Mouse (Mus musculus) midbrain, embryonic 11.5 days (tissue): ENCODE measurements around the gene Arfip2. TPM values are rescaled to one million over a fixed set of nuclear protein-coding genes. Genes with fewer than 3 reads are reported as not detected.

Experiments used
- ATAC-seq: fragments of 200-750 bp; cut with Nextera tagmentation; 2 replicates; pipeline ENCODE4 v1.8.0; 2017; ENCODE audit warnings: moderate TSS enrichment, moderate library complexity; ENCODE audit not compliant: low FRiP score
- DNase-seq: peaks from one replicate; pipeline ENCODE4 v3.0.0; 2015; ENCODE audit warnings: low spot score; ENCODE audit errors: missing footprints
- H3K27ac ChIP-seq: fragments of 300-500 bp; sonication (generic); 2 replicates; pipeline ENCODE4 v1.5.1; 2014; ENCODE audit warnings: low read depth, low read length
- H3K27me3 ChIP-seq: fragments of 300-500 bp; sonication (generic); 2 replicates; pipeline ENCODE4 v1.6.1; 2014; ENCODE audit warnings: mild to moderate bottlenecking, low read length, moderate library complexity, mixed read lengths; ENCODE audit not compliant: control insufficient read depth, insufficient read depth
- H3K36me3 ChIP-seq: fragments of 300-500 bp; sonication (generic); 2 replicates; pipeline ENCODE4 v1.6.1; 2014; ENCODE audit warnings: mild to moderate bottlenecking, low read length, moderate library complexity, mixed read lengths; ENCODE audit not compliant: control insufficient read depth, insufficient read depth
- H3K4me1 ChIP-seq: fragments of 300-500 bp; sonication (generic); 2 replicates; pipeline ENCODE4 v1.6.1; 2014; ENCODE audit warnings: low read length; ENCODE audit not compliant: control insufficient read depth, insufficient read depth
- H3K4me2 ChIP-seq: fragments of 300-500 bp; sonication (generic); 2 replicates; pipeline ENCODE4 v1.6.1; 2014; ENCODE audit warnings: mild to moderate bottlenecking, moderate library complexity
- H3K4me3 ChIP-seq: fragments of 300-500 bp; sonication (generic); 2 replicates; pipeline ENCODE4 v1.5.1; 2014; ENCODE audit warnings: low read depth, low read length
- H3K9ac ChIP-seq: fragments of 300-500 bp; sonication (generic); 2 replicates; pipeline ENCODE4 v1.6.1; 2014; ENCODE audit warnings: low read length
- H3K9me3 ChIP-seq: fragments of 300-500 bp; sonication (generic); 2 replicates; pipeline ENCODE4 v1.6.1; 2016; ENCODE audit warnings: low read length; ENCODE audit not compliant: control insufficient read depth
- WGBS: fragments of 180-500 bp; shearing (Covaris S2); extraction: QIAGEN DNeasy Blood & Tissue Kit; methylation state at CpG from one replicate; pipeline ENCODE4 v1.1.7; 2014; 5-methylcytosine and 5-hydroxymethylcytosine counted together
- polyA plus RNA-seq: library from polyadenylated mRNA; unstranded; fragments of >200 nt; fragmentation: Nextera tagmentation; extraction: Ambion mirVana; gene quantifications from 2 replicates; pipeline ENCODE4 v1.2.1, GENCODE M21; 2014

Arfip2 gene
- polyA plus RNA-seq, 1 experiment from 2014 or later, result 72.9 TPM

DNA sequence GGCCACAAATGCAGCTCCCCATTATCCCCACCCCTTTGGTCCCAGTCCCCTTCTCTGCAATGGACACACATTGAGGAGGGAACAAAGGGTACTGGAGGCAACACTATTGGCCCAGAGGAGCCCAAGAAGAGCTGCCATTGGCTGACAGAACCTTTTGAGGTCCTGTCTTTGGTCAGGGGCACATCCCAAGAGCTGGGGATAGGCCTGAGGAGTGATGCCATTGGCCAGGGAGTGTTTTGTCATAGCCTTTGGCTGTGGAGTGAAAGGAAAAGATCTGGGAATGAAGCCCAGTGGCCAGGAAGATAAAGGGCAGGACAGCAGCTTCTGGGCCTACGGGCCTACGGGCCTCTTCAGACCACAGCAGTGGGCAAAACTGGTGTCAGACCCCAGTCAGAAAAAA lies 4.5 kb downstream of the Arfip2 start:
- DNase-seq (no peak), ATAC-seq (no peak)
- no peak overlapping the region for H3K9ac ChIP-seq
- WGBS, result 90% methylated on average over 2 of the region's 2 CpGs
- H3K27ac ChIP-seq, result no peak overlapping the region
- H3K36me3 ChIP-seq, result peaks cover 6% of the 10 kb centered on the region
- peaks cover 20% of the 10 kb centered on the region for H3K4me1 ChIP-seq
- H3K9me3 ChIP-seq, result no peaks in the 10 kb centered on the region
- no peak overlapping the region for H3K4me3 ChIP-seq
- peaks cover 5% of the 10 kb centered on the region; the same call in 1 of the 2 replicates for H3K27me3 ChIP-seq
- H3K4me2 ChIP-seq, result no peak overlapping the region

DNA sequence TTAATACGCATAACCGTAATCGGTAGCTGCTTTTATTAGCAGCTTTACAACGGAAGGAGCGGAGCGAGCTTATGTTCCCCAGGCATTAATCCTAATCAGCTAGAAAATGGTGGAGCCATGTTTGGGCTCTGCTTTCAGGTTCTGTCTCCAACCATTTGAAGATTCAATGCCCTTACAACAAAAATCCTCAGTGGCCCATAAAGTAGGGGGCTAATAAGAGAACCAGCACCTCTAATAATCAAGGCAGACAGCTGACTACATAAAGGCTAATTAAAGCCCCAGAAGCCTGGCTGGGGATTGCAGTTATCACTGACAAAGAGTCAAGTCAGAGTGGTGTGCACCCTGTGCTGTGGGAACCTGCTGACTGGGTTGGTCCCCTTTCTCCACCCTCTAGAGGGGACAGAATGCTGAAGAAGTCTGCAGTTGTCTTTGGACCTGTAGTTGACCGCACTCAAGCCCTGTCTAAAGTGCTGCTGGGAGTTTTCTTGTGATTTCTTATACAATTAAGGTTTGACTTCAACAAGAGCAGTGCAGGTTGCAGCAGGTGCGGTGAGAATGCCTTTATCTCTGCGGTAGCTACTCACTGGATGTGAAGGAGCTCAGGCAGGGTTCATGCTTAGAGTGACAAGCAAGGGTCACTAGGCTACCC lies 5.8 kb downstream of the Arfip2 start:
- Histone ChIP-seq H3K4me1 (peaks cover 24% of the 10 kb centered on the region), H3K27ac (no peak overlapping the region)
- peak; percentile 83 for DNase-seq

DNA sequence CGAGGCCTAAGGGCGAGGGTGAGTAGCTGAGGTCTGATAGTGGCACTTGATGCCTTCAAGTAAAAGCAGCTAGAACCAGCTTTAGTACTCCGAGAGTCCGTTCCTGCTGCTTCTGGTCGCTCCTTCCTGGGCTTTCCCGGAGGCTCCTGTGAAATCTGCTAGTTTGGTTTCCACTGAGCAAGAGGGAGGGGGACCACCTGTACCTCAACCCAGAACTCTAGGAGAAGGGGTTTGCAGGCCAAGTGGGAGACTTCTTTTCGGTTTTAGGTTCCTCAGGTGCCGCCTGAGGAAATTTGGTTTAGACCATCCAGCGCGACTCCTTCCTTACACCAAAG lies 6.4 kb downstream of the Arfip2 start:
- WGBS, result 7% methylated on average over 10 of the region's 10 CpGs
- Histone ChIP-seq H3K4me2 (peak overlapping the region; percentile 74), H3K4me3 (peak overlapping the region; percentile 86), H3K27ac (no peak overlapping the region), H3K9ac (peak overlapping the region; percentile 85), H3K36me3 (peaks cover 6% of the 10 kb centered on the region), H3K4me1 (peaks cover 28% of the 10 kb centered on the region), H3K27me3 (peaks cover 5% of the 10 kb centered on the region; the same call in 1 of the 2 replicates), H3K9me3 (no peaks in the 10 kb centered on the region)
- ATAC-seq (no peak; the same call in 1 of the 2 replicates), DNase-seq (no peak)

More for the DNA sequence above, 5.8 kb downstream of the Arfip2 start:
- peak overlapping the region; percentile 74 for H3K4me2 ChIP-seq
- no peak for ATAC-seq
- H3K9me3 ChIP-seq, result no peaks in the 10 kb centered on the region
- H3K4me3 ChIP-seq, result 0 out of 2 replicates have a peak overlapping the region, but pooled peaks have one; percentile 86
- H3K27me3 ChIP-seq, result peaks cover 5% of the 10 kb centered on the region; the same call in 1 of the 2 replicates
- WGBS, result 55% methylated on average over 9 of the region's 9 CpGs
- peaks cover 6% of the 10 kb centered on the region for H3K36me3 ChIP-seq
- peak overlapping the region; percentile 85 for H3K9ac ChIP-seq

DNA sequence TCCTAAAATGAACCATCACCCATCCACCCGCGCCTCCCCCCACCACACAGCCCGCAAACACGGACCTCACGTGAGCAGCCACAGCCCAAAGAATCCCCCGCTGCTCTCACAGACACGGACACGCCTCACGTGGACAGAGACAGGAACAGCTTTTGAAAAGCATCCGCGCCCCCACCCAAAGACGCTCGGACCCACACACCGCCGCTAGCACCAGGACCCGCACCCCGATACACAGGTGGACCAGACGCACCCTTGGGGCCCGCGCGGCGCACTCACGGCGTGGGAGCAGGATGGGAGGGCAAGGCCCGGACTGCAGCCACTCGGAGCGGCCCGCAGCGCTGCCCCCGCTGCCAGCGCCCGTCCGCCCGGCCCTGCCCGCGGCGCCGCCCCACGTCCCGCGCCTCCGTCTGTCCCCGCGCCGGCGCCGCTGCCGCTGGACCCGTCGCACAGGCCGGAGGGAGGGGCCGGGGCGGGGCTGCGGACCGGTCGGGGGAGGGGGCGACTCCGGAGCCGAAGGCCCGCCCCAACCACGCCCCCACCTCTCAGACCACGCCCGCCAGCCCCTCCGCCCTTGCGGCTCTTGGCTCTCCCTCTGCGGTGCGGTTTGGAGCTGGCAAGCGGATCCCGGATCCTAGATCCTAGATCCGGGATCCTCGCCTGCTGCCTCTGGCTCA lies 7.0 kb downstream of the Arfip2 start, which contains the start of gene Trim3:
Trim3 (minus strand) TSS at position 445 of the 674 bp plus-strand sequence.
- peak within 1 kb of the TSS; percentile 86 for H3K4me3 ChIP-seq
- WGBS, result 1% methylated on average over 70 of the region's 71 CpGs
- peak within 1 kb of the TSS; percentile 85 for H3K9ac ChIP-seq
- H3K4me2 ChIP-seq, result peak within 1 kb of the TSS; percentile 74
- ATAC-seq, result peak; percentile 91
- peak within 1 kb of the TSS; percentile 30; the same call in 1 of the 2 replicates for H3K27ac ChIP-seq
- H3K36me3 ChIP-seq, result peaks cover 6% of the 10 kb centered on the region
- H3K27me3 ChIP-seq, result peaks cover 5% of the 10 kb centered on the region; the same call in 1 of the 2 replicates
- no peaks in the 10 kb centered on the region for H3K9me3 ChIP-seq
- peak; percentile 99 for DNase-seq
- H3K4me1 ChIP-seq, result peaks cover 31% of the 10 kb centered on the region

DNA sequence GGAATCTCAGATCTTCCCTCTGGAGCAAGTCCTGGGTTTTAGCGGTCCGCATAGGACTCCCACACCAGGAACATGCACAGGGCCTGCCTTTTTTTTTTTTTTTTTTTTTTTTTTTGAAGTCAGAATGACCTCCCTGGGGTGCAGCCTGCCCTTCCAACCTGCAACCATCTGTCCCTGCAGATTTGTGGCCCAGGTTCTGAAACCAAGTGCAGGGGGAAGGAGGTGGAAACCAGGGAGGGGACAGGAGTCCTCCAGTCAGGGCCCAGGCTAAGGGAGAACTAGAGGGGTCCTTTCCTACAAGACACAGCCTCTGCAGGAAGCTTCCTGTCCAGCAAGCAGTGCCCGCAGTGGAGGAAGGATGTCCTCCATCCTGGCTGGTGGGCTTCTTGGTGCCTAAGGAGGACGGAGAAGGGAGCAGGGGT lies 7.7 kb downstream of the Arfip2 start:
- Histone ChIP-seq H3K9ac (peak overlapping the region; percentile 85), H3K36me3 (peaks cover 4% of the 10 kb centered on the region), H3K27me3 (peaks cover 5% of the 10 kb centered on the region; the same call in 1 of the 2 replicates), H3K4me3 (peak overlapping the region; percentile 86), H3K27ac (no peak overlapping the region), H3K4me2 (peak overlapping the region; percentile 74), H3K9me3 (no peaks in the 10 kb centered on the region), H3K4me1 (peaks cover 31% of the 10 kb centered on the region)
- DNase-seq, result peak; percentile 86
- 19% methylated on average over 4 of the region's 4 CpGs for WGBS
- ATAC-seq, result no peak; the same call in 1 of the 2 replicates

DNA sequence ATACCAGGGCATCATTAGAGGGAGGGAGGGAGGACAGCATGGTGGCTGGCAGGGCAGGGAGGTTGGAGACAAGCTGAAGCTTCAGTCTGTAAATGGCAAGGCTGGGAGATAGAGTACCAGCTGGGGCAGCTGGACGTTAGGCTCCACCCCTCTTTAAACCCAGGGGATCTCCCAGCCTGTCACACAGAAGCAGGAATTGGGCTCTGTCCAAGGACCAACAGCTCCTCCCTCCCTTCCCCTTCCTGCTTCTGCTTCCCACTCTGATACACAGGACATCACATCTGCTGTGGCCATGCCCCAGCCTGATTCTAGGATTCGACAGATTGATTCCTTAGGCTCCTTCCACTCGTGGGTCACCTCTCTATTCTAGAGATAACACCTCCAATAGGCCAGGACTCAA lies 11.6 kb downstream of the Arfip2 start:
- H3K4me1 ChIP-seq, result peaks cover 24% of the 10 kb centered on the region
- H3K9me3 ChIP-seq, result no peaks in the 10 kb centered on the region
- H3K27me3 ChIP-seq, result 0 out of 2 replicates have a peak, but pooled peaks cover 3% of the 10 kb centered on the region
- H3K36me3 ChIP-seq, result peaks cover 7% of the 10 kb centered on the region; the same call in 1 of the 2 replicates
- DNase-seq (no peak), ATAC-seq (peak; percentile 19; the same call in 1 of the 2 replicates)
- H3K4me2 ChIP-seq, result no peak overlapping the region
- WGBS, result 25% methylated on average over 3 of the region's 3 CpGs
- no peak overlapping the region for H3K9ac ChIP-seq
- H3K4me3 ChIP-seq, result no peak overlapping the region
- H3K27ac ChIP-seq, result no peak overlapping the region

DNA sequence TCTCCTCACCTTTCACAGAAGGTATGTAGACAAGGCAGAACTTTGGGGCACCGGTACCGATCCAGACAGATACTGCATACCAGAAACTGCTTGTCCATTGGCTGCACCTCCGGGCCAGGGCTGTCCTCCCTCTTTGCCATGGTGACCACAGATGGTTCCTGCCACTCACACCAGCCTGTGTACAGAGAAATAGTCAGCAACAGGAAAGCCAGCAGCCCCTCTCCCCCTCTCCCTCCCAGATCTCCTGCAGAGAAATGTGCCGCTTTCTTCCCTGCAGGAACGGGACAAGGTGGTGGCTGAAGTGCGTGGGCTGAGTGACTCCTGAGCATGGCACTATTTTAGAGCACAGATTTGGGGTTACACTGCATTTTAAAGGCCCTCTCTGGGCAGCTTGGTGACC lies 14.8 kb downstream of the Arfip2 start:
- no peaks in the 10 kb centered on the region for H3K27me3 ChIP-seq
- DNase-seq (no peak), ATAC-seq (no peak)
- H3K9me3 ChIP-seq, result no peaks in the 10 kb centered on the region
- H3K36me3 ChIP-seq, result peaks cover 9% of the 10 kb centered on the region; the same call in 1 of the 2 replicates
- no peak overlapping the region for H3K27ac ChIP-seq
- H3K4me1 ChIP-seq, result peaks cover 17% of the 10 kb centered on the region
- no peak overlapping the region for H3K4me2 ChIP-seq
- no peak overlapping the region for H3K4me3 ChIP-seq
- no peak overlapping the region for H3K9ac ChIP-seq
- 82% methylated on average over 6 of the region's 6 CpGs for WGBS

DNA sequence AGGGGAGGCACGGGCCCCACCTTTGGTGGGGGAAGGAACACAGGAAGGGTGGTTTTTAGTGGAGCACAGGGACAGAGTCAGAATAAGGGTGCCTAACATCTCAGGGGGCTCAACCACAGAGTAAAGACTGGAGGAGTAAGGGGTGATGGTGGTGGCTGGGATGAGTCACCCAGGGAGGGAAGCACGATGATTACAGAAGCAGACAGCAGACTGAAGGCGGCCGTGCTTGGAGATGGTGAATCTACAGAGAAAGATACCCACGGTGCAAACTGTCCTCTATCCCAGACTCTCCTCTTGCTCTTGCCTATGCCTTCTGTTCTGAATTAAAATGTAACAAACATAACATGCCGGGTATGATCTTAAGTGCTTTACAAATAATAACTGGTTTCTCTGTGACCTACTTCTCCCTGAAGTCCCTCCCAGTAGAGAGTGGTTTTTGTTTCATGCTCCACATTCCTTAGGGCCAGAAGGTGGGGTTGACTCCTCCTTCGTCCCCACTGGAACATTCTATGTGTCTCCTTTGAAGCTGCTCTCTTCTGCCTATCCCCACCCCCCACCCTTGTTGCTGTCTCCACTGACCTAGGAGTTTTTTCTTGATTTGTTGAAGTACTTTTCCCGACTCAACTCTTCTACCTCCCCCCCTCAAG lies 18.4 kb downstream of the Arfip2 start:
- WGBS, result 75% methylated on average over 8 of the region's 8 CpGs
- Histone ChIP-seq H3K27me3 (no peaks in the 10 kb centered on the region), H3K9ac (no peak overlapping the region), H3K27ac (no peak overlapping the region), H3K4me2 (no peak overlapping the region), H3K4me1 (no peaks in the 10 kb centered on the region), H3K9me3 (no peaks in the 10 kb centered on the region), H3K36me3 (peaks cover 23% of the 10 kb centered on the region), H3K4me3 (no peak overlapping the region)
- ATAC-seq (no peak), DNase-seq (no peak)
